Mouse (Mus musculus) layer of hippocampus, adult 8-10 months (tissue): ENCODE data around the gene Dock10. TPM values are rescaled to one million over a fixed set of nuclear protein-coding genes. Genes with fewer than 3 reads are reported as not detected.
"Not testable (repeated sequence)": the region's sequence is repeated elsewhere in the genome, so short reads cannot be mapped to it uniquely, and the experiment has no call there.

Experiments
- DNase-seq, 2 experiments: peaks; one replicate each; pipeline ENCODE4 v3.0.0; 2022; ENCODE audit warnings: low spot score in 2 of 2
- total RNA-seq, 4 experiments: library from RNA; stranded (reverse); gene quantifications; 2 replicates each; pipeline ENCODE4 v1.2.4; 2022

Gene Dock10
- 10 to 100 TPM; 76.7 to 93.2 (median 85.1) TPM for total RNA-seq

DNA sequence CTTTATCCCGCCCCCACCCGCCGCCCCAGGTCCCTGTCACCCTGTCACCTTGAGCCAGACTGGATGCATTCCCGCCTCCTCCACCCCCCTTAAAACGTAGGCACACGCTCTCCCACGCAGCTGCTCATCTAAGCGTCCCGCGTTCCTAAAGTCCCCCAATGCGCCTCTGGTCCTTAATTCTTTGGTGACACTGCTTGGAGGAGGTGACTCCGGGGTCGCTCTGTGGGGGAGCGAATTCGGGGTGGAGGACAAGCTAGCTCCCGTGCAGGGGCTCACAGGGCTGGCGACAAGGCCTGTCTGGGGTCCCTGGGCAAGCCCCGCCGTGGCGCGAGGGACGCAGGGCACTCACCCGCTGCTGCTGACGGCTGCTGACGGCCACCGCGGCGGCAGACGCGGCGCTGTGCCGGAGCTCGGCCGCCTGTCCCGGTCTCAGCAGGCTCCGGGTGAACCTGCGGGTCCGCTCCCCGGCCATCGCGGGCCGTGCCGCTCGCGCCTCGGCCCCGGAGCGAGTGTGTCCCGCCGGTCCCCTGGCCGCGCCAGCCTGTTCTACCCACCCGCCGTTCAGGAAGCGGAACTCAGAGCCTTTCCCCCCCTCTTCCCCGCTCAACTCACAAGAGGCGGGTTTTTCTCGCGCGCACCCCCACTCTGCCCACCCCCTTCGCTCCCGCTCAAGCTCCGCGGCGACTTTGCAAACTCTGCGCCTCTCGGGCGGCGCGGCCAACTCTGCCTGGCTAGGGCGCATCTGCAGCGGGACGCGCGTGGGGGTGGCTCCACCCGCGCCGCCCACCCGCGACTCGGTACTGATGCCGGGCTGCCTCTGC, at the start of gene Dock10:
TSS of gene Dock10 (minus strand) at position 551 of the 821 bp plus-strand sequence.
- peak; percentile 25 to 63 for DNase-seq

DNA sequence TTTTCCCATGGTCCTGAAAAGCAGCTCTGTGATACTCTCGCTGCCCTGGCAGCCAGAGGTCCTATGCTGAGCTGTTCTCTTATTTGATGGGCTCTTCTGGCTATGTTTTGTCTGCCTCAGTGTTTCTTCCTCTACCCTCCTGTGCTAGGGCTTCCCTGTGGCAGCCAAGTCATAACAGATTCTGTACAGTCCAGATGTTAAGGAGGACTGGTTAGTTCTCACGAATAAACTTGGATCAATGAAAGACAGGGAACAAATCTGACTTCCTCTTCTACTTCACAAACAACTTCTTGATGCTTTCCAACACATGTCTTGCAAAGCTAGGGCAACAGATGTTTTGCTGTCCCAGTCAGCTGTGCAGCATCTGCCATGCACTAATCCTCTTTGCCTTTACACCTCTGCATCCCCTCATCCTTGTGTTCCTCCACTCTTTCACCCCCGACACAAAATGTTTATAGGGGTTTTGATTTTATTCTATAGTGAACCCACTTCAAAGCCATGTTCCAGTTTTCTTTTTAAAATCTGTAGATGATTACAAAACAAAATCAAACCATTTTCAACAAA, 48.6 kb upstream of the Dock10 start:
- no peak for DNase-seq

DNA sequence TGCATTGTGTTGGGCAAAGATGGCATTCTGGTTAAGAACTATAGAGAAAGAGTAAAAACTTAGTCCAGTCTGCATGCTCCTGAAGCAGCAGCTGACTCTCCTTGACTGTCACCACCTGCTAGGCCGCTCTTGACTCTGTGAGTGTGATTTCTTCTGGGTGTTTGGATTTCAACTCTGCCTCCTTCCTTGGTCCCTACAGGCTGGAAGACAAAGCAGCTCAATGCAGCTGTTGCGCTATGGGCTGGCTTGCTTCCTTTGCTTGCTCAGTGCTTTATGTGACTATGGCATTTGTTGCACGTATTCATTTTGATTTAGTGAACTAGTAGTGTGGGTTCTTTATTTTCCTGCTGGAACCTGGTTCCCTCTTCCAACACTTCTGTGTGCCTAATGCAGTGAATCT, 43.7 kb upstream of the Dock10 start:
- no peak for DNase-seq

DNA sequence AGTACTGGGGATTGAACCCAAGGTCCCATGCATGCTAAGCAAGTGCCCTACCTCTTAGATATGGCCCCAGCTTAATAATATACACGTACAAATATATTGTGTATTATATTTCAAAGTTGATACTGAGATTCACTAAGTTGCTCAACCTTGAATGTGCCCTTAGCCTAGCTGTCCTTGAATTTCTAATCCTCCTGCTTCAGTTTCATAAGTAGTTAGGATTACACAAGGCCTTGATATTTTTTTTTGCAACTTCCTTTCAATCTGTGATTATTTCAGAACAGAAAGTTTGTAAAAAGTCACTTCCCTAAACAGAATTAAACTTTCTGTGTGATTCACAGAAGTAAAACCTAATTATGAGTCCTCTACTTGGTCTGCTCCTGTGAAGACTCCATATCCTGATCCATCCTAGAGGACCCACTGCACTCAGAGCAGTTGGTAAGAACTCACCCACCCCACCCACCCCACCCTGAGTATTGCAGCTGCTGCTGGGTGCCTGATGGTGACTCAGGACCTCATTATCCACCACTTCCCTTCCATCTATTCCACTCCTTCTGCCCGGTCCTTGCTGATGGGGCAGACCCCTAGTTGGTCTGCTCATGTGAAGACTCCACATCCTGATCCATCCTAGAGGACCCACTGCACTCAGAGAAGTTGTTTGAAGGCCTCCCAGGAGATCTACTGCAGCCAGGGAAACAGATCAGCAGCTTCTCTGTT, 26.9 kb upstream of the Dock10 start:
- DNase-seq = no peak

DNA sequence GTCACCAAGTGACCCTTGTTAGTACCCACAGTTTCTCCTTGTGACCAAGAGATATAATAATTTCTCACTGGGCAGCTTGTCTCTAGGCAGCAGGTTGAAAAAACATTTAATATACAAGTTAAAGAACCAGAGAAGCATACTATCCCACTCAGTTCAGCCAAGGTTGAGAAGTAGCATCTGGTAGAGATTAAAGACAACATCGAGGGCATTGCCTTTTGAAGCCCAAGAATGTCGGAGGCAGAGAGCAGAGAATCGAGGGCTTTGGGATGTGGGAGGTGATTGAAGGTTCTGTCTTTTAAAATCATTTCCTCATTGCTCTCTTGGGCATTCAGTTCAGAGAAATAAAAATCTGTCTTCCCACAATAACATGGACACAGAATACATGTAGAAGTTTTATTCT, 25.8 kb upstream of the Dock10 start:
- DNase-seq = no peak

DNA sequence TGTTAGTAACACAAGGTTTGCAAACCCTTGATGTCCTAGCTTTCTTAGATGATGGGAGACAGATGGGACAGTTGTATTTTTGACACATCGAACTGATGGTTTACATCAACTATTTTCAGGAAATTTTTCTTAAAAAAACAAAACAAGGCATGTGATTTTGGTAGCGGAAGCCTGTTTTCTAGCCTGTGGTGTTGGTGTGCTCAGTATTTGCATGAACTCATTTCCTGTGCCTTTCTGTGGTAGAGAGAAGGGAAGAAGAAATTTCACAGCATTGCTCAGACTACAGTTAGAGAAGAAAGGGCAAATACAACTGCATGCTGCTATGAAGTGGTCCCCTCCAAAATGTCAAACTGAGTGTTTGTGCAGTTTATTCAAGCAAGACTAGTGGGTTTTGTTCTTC, 7.2 kb upstream of the Dock10 start:
- DNase-seq = no peak

DNA sequence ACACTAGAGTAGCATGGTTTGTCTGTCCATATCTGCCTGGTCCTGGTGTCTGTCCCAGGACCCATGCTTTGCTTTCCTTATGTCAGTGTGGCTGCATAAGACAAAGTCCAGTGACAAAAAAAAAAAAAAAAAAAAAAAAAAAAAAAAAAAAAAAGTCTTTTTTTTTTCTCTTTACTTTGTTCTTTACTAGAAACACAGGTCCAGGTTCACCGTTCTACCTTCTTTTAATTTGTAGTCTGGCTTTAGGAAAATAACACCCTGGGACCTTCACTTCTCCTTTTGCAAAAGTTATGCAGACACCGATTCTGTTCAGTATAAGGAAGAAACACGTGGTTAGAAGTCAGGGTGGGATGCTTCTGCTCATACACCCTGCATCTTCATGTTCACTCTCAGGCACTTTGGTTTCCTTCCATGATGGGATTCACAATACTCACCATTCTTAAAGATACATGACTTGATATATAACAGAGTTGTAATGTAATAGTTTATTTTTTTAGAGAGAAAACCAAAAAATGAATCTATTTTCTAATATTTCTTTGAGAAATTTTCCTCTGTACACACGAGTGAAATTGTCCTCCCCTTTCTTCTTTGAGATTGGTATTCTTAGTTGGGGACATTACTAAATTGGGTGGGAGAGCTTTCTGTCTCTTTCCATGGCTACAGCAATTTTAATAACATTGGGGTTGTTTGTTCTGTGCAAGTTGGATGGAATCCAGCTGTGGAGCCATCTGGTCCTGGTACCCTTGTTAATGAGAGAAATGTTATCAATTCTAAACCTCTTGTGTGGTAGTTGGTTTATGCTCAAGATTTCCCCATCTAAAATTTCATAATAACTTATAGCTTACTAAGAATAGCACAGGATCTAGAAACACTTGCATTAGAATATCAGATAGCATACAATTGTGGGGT, 5.0 kb upstream of the Dock10 start:
- peak; percentile 21 to 61 for DNase-seq

DNA sequence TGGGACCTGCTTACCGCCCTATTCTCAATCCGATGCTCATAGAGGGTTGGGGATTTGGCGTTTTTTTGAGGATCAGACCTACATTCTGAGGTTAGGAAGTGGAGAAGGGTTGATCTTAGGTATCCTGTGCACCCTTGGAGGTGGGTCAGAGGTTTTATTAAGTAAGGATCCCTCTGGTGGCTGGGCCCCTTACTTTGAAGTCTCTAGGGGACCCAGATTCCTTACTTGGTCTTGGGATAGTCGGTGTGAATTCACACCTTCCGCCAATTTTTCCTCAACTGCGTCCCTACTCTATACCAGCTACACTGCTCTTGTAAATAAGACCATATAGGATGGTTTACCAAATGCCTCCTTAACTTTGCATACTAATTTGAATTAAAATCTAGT, 464 bp upstream of the Dock10 start:
- DNase-seq = no peak

DNA sequence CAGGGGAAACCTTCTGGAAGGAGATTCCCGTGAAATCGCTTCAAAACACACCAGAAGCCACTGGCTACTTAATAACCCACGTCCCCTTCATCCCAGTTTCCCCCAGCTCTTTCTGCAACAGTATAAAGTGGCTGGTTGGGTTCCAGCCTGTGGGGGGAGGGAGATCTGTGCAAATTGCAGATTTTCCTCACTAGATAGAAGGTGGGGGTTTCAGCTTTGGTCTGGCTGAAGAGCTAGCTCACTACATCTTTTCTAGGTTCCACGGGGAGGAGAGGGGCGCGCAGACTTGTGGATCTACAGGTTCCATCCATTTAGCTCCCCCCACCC, 714 bp downstream of the Dock10 start:
- DNase-seq = peak in 1 of 2 experiments; percentile 13

DNA sequence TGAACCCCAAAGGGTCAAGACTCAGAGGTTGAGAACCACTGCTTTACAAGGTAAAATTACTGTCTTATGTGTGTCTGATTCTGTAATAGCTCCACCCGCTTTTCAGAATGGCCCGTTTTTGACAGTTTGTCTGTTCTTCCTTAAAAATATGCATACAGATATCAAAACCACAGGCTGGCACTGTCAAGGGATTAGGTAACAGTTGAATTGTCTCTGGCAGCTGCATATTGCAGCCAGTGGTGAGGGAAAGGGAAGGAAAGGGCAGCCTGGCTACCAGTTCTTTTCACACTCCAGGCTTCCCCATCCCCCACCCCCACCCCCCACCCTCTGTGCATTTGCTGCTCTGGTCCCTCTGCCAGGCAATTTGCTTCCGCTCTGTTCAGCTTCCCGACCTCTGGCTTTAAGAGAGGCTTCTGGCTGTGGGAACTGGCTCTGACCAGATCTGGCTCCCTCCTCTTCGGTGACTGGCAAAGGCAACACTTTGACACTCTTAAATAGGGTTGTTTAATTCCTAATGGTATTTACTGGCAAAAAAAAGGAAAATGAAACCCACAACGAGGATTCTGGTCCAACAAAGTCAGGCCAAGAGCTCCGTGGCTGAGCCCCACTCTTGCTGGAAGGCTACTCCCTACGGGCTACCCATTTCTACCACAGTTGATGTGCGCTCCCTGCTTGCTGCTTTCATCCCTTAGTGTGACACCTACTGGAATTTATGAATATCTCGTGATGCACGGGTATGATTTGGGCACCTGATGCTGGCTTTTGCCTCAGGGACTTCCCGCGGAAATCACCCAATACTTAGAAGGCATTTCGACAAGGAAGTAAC, 1.3 kb downstream of the Dock10 start:
- peak; percentile 31 to 32 for DNase-seq

DNA sequence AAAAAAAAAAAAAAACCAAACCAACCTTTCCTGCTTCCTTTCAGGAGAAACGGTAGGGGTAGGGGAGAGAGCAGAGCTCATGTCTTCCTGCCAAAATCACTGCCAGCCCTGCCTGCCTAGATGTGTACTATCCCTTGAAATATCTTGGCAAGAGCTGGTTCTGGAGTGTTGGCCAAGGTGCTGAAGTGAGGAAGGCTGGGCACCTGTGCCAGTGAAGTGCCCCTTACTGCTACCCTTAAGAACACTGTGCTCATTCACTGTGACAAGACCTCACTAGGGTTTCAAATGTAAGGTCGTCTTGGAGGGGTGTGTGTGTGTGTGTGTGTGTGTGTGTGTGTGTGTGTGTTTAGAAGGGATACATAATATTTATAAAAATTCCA, 2.3 kb downstream of the Dock10 start:
- DNase-seq = no peak

DNA sequence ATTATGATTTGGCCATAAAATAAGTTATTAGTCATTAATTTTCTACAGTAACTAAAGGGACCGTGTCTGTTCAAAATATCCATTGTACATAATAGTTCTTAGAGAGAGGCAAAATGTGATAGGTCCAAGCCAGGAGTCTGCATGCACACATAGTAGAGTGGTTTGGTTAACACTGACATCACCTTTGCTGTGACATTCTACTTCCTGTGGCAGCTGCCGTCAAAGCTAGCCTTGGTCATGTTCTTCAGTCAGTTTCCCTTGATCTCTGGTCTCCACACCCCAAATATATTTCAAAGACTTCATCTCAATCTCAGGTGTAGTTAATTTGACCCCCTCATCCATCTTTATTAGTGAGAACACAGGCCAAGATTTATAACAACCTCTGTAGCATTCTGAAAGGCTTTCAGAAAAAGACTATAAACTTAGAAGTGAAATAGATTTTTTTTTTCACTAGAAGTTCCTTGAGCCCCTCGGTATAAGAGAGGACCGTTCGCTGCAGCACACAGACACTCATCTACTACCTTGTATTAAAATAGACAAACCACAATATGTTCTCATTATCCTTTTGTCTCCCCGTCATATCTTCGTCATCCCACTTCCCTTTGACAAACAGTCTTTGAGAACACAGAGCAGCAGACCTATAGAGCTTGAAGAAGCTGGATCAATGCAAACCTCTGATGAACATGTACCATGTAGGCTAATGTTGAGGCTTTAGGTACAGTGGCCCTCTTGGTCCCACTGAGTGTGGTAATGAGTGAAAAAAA, 2.8 kb downstream of the Dock10 start:
- DNase-seq = no peak

DNA sequence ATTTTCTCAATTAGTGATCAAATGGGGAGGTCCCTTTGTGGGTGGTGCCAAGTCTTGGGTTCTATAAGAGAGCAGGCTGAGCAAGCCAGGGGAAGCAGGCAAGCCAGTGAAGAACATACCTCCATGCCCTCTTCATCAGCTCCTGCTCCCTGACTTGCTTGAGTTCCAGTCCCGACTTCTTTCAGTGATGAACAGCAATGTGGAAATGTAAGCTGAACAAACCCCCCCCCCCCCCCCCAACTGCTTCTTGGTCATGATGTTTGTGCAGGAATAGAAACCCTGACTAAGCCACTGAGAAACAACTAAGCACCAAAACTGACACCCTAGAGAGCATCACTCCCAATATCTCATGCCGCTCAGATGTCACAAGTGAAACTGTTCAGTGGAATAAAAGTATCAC, 9.2 kb downstream of the Dock10 start:
- DNase-seq = not testable (repeated sequence)

DNA sequence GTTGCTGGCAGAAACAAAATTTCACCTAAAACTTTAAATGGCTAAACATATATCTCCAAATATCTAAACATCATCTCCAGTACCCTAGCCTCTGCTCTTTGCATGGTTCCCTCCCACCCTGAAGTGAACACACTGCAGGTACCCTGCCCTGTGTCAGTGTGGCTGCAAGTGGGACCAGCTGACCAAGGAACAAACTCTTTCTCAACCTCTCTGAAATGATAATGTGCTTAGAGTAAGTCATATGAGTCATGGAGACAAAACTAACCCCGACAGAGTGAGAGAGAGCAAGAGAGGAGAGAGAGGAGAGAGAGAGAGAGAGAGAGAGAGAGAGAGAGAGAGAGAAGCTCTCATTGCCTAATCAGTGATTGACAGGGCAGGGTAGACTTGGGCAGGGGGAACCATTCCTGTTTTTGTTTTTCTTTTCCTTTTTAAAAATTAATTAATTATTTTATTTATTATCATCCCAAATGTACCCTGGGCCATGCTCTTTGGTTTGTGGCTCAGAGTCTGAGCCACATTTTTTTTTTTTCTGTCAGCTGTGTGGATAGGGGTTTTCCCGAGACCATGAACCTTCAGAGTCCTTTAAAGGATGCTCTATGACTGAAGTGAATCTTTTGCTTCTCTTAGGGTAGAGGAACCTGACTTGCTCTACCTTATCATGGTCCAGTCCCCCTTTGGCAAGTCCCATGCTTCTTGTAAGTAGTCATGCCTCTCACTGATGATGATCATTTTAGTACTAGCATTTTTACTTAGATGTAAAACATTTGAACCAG, 11.4 kb downstream of the Dock10 start:
- no peak for DNase-seq

DNA sequence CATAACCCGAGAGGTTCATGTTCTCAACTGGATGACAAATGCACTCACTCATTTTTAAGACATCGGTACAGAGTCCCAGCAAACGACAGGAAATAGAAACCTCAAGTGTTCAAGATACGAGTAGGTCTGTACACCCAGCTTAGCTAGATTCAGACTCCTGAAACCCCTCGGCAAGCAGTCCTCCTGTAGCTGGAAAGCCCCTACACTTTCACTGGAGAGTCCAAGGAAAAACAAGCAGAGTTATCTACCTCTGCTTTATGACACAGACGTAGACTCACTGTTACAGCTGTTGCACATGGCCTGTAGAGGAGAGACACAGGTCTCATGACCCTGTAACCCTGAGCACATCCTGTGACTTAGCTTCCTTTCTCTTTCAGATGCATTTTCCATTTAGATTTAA, 12.1 kb downstream of the Dock10 start:
- DNase-seq = no peak

DNA sequence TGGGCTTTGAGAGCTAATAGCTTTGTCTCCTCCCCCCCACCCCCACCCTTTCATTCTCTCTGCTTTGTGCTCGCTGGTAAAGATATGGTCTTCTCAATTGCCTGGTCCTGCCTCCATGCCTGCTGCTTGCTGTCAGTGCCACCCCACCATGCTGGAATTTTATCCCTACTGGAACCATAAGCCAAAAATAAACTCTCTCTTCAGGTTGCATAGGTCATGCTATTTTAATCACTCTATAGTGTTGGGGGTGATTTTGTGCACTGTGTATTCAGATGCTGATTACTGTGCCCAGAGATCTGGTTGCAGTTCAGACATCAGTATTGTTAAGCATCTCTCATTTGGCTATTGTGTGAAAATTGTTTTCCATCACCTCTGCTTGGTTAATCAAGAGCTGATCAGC, 18.9 kb downstream of the Dock10 start:
- no peak for DNase-seq

DNA sequence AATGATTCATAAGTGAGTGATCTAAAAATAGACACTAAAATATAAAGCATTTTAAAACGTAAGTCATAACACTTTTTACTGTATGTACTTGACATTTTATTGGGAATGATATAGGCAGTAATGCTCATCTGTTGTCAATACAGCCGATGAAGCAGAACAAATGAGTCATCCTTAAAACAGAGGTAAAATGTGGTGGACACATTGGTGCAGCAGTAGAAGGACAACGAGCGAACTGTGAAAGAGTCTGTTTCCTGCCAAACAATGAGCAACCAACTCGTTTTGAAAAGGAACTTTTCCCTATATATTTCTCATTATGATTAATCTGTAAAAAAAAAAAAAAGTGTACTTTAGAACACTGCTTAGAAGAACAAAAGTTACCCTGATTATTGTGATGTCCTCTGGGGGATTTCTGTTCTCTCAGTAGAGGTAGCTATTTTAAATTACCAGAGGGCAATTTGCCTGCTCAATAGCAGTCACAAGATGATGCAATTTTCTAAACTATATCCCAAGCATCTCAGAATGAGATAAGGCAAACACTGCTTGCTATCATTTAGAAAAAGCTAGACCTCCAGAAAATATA, 20.4 kb downstream of the Dock10 start:
- DNase-seq = no peak

DNA sequence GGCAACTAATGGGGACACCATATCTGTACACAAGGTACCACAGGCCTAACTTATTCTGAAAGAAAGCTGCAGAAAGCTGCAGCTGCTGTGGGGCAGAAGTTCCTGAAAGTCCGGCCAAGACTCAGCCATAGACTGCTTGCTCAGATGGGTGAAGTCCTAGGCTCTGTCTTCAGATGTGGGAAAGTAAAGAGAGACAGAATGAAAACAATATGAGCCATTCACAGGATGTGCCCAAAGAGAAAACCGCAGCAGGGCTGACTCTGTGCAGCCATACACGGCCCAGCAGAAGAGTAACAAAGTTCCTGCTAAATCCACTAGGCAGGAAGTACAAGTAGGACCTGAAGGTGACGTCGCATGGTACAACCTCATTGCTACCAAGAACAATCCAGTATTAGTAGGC, 27.7 kb downstream of the Dock10 start:
- no peak for DNase-seq

DNA sequence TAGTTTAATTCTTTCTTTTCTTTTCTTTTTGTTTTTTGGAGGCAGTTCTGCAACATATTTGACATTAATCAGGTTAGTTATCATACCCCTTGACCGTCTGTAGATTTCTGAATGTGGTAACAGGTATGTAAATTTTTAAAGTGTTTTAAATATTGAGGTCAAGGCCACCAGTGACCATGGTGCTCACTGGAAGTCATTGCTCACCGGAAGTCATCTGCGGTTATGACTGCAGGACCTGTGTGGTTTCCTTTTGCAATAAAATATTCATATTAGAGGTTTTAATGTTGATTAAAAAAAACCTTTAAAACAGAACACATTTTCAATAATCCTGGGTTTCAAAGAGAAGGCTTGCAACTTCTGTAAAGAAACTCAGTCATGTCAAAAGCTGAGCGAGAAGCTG, 28.2 kb downstream of the Dock10 start:
- DNase-seq = no peak
